Mouse (Mus musculus) small intestine, adult 2 months (tissue): Measurements from ENCODE around the gene Lalba. TPM values are rescaled to one million over a fixed set of nuclear protein-coding genes. Genes with fewer than 3 reads are reported as not detected.

Source experiments
- H3K27ac ChIP-seq: fragments of 200-500 bp; 2 replicates; pipeline ENCODE4 v1.5.1; 2012; ENCODE audit warnings: low read depth, low read length, control low read depth, inconsistent platforms; ENCODE audit not compliant: insufficient read depth
- H3K27me3 ChIP-seq: fragments of 200-500 bp; 2 replicates; pipeline ENCODE4 v1.6.1; 2012; ENCODE audit warnings: mild to moderate bottlenecking, moderate library complexity, low read length, inconsistent platforms; ENCODE audit not compliant: control insufficient read depth, insufficient read depth
- H3K36me3 ChIP-seq: fragments of 200-500 bp; 2 replicates; pipeline ENCODE4 v1.6.1; 2012; ENCODE audit warnings: mild to moderate bottlenecking, low read length, control low read depth, inconsistent platforms; ENCODE audit not compliant: control insufficient read depth, insufficient read depth
- H3K4me1 ChIP-seq: fragments of 200-500 bp; 2 replicates; pipeline ENCODE4 v1.6.1; 2012; ENCODE audit warnings: low read length, inconsistent platforms, mixed read lengths; ENCODE audit not compliant: control insufficient read depth, insufficient read depth, insufficient read length
- H3K4me3 ChIP-seq: fragments of 200-500 bp; 2 replicates; pipeline ENCODE4 v1.5.1; 2012; ENCODE audit warnings: low read depth, mild to moderate bottlenecking, control low read depth, inconsistent platforms, low read length, moderate library complexity
- CTCF ChIP-seq: fragments of 200-500 bp; IDR thresholded peaks from 2 replicates; pipeline ENCODE4 v1.5.1; 2012; ENCODE audit warnings: low read depth, mild to moderate bottlenecking, control low read depth, inconsistent platforms, low read length, moderate library complexity, mixed read lengths; ENCODE audit not compliant: insufficient replicate concordance, insufficient read length; ENCODE audit errors: extremely low read depth
- POLR2A ChIP-seq: fragments of 200-500 bp; IDR thresholded peaks from 2 replicates; pipeline ENCODE4 v1.6.1; 2012; ENCODE audit warnings: low read depth, mild to moderate bottlenecking, control low read depth, inconsistent platforms, low read length, moderate library complexity
- WGBS: fragments of 180-500 bp; shearing (Covaris S2); methylation state at CpG from one replicate; pipeline ENCODE4 v1.1.7; 2018; 5-methylcytosine and 5-hydroxymethylcytosine counted together
- polyA plus RNA-seq: library from polyadenylated mRNA; depleted of rRNA; stranded (reverse); fragments of >200 nt; gene quantifications from 2 replicates; pipeline ENCODE4 v1.2.3, GENCODE M21; 2012; rRNA removed

The Lalba gene
- not detected in 2 replicates for polyA plus RNA-seq

DNA sequence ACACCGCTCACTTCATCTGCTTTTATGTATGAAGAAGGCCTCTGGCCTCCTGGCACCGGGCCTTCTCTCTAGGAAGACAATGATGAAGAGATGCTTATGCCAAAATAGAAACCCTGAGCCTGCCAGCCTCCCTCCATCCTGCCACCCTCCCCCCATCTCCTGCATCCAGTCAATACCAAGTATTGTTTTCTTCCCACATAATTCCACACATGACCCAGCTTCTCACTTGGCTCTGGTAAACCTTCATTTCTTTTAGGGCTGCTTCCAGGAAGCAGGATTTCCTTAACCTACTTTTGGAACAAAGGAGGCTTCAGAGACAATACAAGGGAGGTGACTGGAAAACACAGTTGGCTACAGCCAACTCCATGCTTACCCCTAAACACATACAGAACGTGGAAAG is at the start of gene Lalba:
Lalba (minus strand) TSS at position 21 of the 400 bp plus-strand sequence.
- Histone ChIP-seq H3K27me3 (no peaks in the 10 kb centered on the region), H3K4me1 (peaks cover 8% of the 10 kb centered on the region; the same call in 1 of the 2 replicates), H3K36me3 (no peaks in the 10 kb centered on the region), H3K27ac (peak within 1 kb of the TSS; percentile 15; the same call in 1 of the 2 replicates), H3K4me3 (no peak within 1 kb of the TSS)
- WGBS, result 59% methylated on average over 3 of the region's 3 CpGs
- TF ChIP-seq POLR2A (no peak), CTCF (no peak)

DNA sequence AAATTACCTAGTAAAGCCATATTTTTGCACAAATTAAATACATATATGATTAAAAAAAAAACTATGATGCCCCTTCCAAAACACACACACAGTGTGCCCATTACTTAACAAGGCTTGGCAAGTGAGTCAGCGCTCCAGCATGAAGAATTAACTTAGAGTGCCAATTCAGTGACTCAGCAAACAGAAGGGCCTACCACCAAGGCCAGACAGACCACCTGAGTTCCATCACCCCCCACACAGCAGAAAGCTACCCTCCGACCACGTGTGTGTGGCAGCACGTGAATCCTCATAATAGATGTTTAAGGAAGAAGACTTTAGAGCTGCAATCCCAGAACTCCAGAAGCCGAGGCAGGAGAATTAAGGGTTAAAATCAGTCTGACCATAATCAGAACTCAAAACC is 49.8 kb upstream of the Lalba start:
- H3K36me3 ChIP-seq, result peaks cover 33% of the 10 kb centered on the region

DNA sequence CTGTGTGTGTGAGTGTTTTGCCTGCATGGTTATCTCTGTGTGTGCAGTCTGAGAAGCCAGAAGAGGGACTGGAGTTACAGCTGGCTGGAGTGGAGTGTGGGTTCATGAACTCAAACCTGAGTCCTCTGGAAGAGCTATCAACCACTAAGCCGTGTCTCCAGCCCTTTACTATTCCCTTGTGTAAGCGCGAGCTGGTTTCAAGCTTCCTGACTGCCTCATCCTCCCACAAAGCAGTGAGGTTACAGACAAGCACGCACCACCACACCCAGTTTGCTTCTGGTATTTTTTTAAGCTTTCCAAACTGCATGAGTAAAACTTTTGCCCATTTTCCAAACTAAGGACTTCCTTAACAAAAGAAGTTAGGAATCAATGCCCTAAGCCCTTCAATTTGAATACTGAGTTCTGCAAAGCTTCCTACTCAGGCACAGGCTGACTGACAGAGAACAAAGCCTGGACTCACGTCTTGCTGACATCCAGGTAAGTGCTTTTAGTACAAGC is 45.6 kb upstream of the Lalba start:
- Histone ChIP-seq H3K27me3 (no peaks in the 10 kb centered on the region), H3K4me3 (no peak overlapping the region), H3K4me1 (no peaks in the 10 kb centered on the region), H3K36me3 (peaks cover 64% of the 10 kb centered on the region), H3K27ac (no peak overlapping the region)
- TF ChIP-seq CTCF (no peak), POLR2A (no peak)
- WGBS, result 86% methylated on average over 5 of the region's 5 CpGs

More for the DNA sequence above, 49.8 kb upstream of the Lalba start:
- peak overlapping the region; percentile 18; the same call in 1 of the 2 replicates for H3K4me3 ChIP-seq
- no peaks in the 10 kb centered on the region for H3K4me1 ChIP-seq
- TF ChIP-seq CTCF, result no peak
- TF ChIP-seq POLR2A, result no peak
- WGBS, result 33% methylated on average over 5 of the region's 5 CpGs
- no peaks in the 10 kb centered on the region for H3K27me3 ChIP-seq
- no peak overlapping the region for H3K27ac ChIP-seq

DNA sequence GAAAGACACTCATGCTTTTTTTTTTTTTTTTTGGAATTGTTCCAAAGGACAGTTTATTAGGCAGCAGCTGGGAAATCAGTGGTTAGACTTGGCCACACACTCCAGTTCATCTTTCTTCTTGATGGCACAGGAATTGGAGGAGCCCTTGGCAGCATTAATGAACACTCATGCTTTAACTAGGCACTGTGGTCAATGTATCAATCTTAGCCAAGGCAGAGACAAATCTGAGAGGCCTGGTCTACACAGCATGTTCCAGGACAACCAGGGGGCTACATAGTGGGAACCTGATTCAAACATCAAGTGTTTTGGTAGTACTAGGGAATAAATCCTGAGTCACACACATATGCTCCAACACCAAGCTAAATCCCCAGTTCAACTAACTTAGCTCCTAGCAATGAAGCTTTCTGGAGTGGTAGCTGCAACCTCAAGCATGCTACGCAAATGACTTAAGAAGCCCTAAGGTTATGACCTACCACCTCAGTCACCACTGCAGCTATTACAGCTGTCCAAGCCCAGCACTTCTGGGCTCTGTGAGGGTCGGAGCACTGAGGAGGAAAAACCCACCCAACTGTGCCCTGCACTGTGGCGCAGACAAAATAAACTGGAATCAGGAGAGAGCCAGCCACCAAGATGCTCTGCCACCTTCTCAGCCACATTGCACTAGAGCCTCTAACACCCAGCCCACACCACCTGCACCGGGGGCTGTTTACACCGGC is 44.7 kb upstream of the Lalba start:
- WGBS, result 96% methylated on average over 5 of the region's 5 CpGs
- Histone ChIP-seq H3K4me3 (no peak overlapping the region), H3K27ac (no peak overlapping the region), H3K4me1 (no peaks in the 10 kb centered on the region), H3K36me3 (peaks cover 72% of the 10 kb centered on the region), H3K27me3 (no peaks in the 10 kb centered on the region)
- no peak for TF ChIP-seq POLR2A
- TF ChIP-seq CTCF, result no peak

DNA sequence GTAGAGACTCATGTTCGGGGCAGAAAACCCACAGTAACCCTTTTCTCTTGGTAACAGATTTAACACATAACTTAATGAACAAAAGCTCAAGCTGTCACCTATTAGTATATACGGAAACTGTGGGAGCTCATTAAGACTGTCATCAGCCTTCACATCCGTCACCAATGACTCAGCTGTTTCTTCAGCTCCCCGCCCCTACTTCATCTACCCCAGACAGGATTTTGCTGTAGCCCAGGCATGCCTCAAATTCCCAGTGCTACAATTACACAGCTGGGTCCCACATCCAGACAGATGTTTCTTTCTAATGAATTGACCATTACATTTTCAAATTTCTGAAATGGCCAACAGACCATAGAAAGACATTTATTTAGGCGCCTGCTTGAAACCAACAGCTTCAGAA is 43.5 kb upstream of the Lalba start:
- no peak for TF ChIP-seq CTCF
- no peak for TF ChIP-seq POLR2A
- 85% methylated on average over 5 of the region's 5 CpGs for WGBS
- Histone ChIP-seq H3K4me3 (no peak overlapping the region), H3K27me3 (no peaks in the 10 kb centered on the region), H3K36me3 (peaks cover 76% of the 10 kb centered on the region), H3K27ac (no peak overlapping the region), H3K4me1 (no peaks in the 10 kb centered on the region)

DNA sequence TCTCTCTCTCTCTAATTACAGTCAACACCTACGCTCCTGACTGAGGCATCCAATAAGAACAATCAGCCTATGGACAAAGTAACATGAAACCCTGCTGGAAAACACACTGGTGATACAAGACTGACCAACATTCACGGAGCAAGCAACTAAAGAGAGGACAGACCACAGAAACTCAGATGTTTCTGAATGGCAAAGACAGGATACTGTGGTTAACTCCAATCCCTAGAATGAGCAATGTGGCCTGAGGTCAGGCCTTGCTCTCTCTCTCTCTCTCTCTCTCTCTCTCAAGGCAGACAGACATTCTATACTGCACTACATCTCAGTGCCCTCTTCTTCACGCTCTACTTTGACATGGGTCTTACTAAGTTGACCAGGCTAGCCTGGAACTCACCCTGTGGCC is 38.7 kb upstream of the Lalba start:
- no peak overlapping the region for H3K4me3 ChIP-seq
- no peaks in the 10 kb centered on the region for H3K4me1 ChIP-seq
- H3K27me3 ChIP-seq, result no peaks in the 10 kb centered on the region
- no peak overlapping the region for H3K27ac ChIP-seq
- TF ChIP-seq POLR2A (no peak), CTCF (no peak)
- peaks cover 61% of the 10 kb centered on the region for H3K36me3 ChIP-seq
- WGBS, result 84% methylated on average over 3 of the region's 3 CpGs
